8 mouse cellular contexts compared by ENCODE assay signal in the genomic region with DNA sequence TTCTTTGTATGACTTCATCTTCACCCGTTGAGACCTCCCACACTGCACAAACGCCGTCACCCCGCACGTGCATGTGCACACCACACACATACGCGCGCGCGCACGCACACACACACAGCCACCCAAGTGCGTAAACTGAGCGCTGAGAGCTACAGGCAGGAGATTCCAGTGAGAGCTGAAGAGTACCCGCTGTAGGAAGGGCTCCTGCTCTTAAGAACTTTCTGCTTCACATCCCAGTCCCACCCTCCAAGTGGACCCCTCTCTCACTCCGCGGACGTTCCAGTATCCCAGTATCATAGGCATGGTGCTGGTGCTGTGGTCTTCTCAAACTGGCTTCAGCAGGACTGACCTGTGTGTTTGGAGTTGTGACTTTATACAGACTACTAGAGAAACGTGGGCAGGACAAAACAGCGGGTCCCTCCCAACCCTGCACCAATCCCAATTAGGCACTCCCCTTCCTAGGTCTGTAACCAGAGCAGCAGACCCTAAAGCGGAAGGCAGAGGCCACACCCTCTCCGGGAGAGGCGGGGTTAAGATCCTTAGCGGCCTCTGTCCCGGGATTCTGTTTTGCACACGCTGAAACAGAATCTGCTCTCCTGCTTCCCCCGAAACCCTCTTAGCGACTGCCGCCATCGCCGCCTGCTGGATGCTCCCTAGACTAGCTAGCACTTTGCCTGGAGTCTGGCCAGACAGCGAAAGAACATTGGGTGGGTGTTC. TPM values are rescaled to one million over a fixed set of nuclear protein-coding genes. Genes with fewer than 3 reads are reported as not detected.
DNase-seq lines count a peak whose midpoint lies in the region; TF ChIP-seq lines count a peak whose summit lies in the region.

A gene (minus strand): TSS at position 501 of the 717 bp plus-strand sequence.

- peaks cover 6% of the 10 kb centered on the region for H3K4me1 ChIP-seq in cortical plate, adult 2 months (ENCODE audit: control insufficient read depth, insufficient read depth, low read length)
- peaks cover 21% of the 10 kb centered on the region for H3K4me1 ChIP-seq in megakaryocyte, embryonic 14.5 days

- peak; percentile 99 for DNase-seq in ZHBTc4 (ENCODE audit: low read depth, low spot score)
- DNase-seq in gastrocnemius, adult 8-10 months (ENCODE audit: low spot score in 2 of 2): peak; percentile 95 to 97
- DNase-seq in hindlimb bud, embryonic 11.5 days (ENCODE audit: extremely low spot score, low read depth, low spot score): peak; percentile 94
- DNase-seq in left cerebral cortex, adult 8-10 months (ENCODE audit: low spot score in 2 of 2): peak; percentile 76 to 91
- DNase-seq in right cerebral cortex, postnatal 10 days (ENCODE audit: low spot score in 2 of 2): peak; percentile 94 to 96
- DNase-seq in urinary bladder, postnatal 25 days (ENCODE audit: low spot score): peak; percentile 87

- no peaks in the 10 kb centered on the region for H3K9me3 ChIP-seq in megakaryocyte, embryonic 14.5 days

- H3K4me3 ChIP-seq in cortical plate, adult 2 months (ENCODE audit: insufficient read depth, low read length): peak within 1 kb of the TSS; percentile 40
- peak within 1 kb of the TSS; percentile 89 for H3K4me3 ChIP-seq in megakaryocyte, embryonic 14.5 days (replicated peaks)

- TF ChIP-seq POLR2A in cortical plate, adult 2 months (IDR thresholded peaks at IDR 0.05; ENCODE audit: extremely low read depth, insufficient read depth, low read length): peak; percentile 65

- peaks cover 71% of the 10 kb centered on the region for H3K27me3 ChIP-seq in megakaryocyte, embryonic 14.5 days (replicated peaks)

- H3K36me3 ChIP-seq in megakaryocyte, embryonic 14.5 days (replicated peaks; ENCODE audit: low read length): no peaks in the 10 kb centered on the region

- peak; percentile 80 for TF ChIP-seq CTCF in cortical plate, adult 2 months (IDR thresholded peaks at IDR 0.05; ENCODE audit: extremely low read depth, insufficient read depth, low read length)

- peak within 1 kb of the TSS; percentile 12 for H3K27ac ChIP-seq in cortical plate, adult 2 months (ENCODE audit: insufficient read depth, low read length)

RNA-seq across cellular contexts. Expression of the gene that starts here (rescaled TPM):
- 426 and 510 TPM in 2 replicates for polyA plus RNA-seq in cortical plate, adult 2 months (2012; rRNA removed)
- 100 to 1,000 TPM; 166 to 199 (median 185) TPM for total RNA-seq in gastrocnemius, adult 8-10 months (2022)
- 100 to 1,000 TPM; 275 to 318 (median 312) TPM for total RNA-seq in left cerebral cortex, adult 8-10 months (2022)
- polyA plus RNA-seq in megakaryocyte, embryonic 14.5 days (2012; ENCODE audit: insufficient read depth, low replicate concordance): 55.5 and 118 TPM in 2 replicates

Comparison
In these comparisons a context has a peak if more than half of its experiments do, and no peak if none do; other contexts are left out.
1. Peak in every context shown above with its lines: DNase-seq, H3K4me3 ChIP-seq and H3K27ac ChIP-seq.